Mouse (Mus musculus) limb, embryonic 11.5 days (tissue): ENCODE results near the gene Dnajc25. TPM values are rescaled to one million over a fixed set of nuclear protein-coding genes. Genes with fewer than 3 reads are reported as not detected.
A peak's percentile ranks its signal among the peaks of the same experiment; 100 is the strongest.

Experiments
- ATAC-seq: fragments of 200-750 bp; cut with Nextera tagmentation; 2 replicates; pipeline ENCODE4 v1.8.0; 2017; ENCODE audit warnings: low read depth; ENCODE audit not compliant: insufficient number of reproducible peaks, low FRiP score, low TSS enrichment
- DNase-seq: peaks from one replicate; pipeline ENCODE4 v3.0.0-alpha.2; 2015; ENCODE audit warnings: low spot score
- H3K27ac ChIP-seq: fragments of 300-500 bp; sonication (generic); replicated peaks from 2 replicates; pipeline ENCODE4 v1.5.1; 2014; ENCODE audit warnings: low read depth, mild to moderate bottlenecking, low read length
- H3K27me3 ChIP-seq: fragments of 300-500 bp; sonication (generic); 2 replicates; pipeline ENCODE4 v1.6.1; 2014; ENCODE audit warnings: mild to moderate bottlenecking, low read length, mixed read lengths; ENCODE audit not compliant: control insufficient read depth, insufficient read depth
- H3K36me3 ChIP-seq: fragments of 300-500 bp; sonication (generic); 2 replicates; pipeline ENCODE4 v1.6.1; 2014; ENCODE audit warnings: mild to moderate bottlenecking, low read length, moderate library complexity, mixed read lengths; ENCODE audit not compliant: control insufficient read depth, insufficient read depth
- H3K4me1 ChIP-seq: fragments of 300-500 bp; sonication (generic); 2 replicates; pipeline ENCODE4 v1.6.1; 2014; ENCODE audit warnings: low read length, mixed read lengths; ENCODE audit not compliant: control insufficient read depth, insufficient read depth
- H3K4me2 ChIP-seq: fragments of 300-500 bp; sonication (generic); 2 replicates; pipeline ENCODE4 v1.6.1; 2014; ENCODE audit warnings: low read depth, mild to moderate bottlenecking, moderate library complexity; ENCODE audit not compliant: severe bottlenecking
- H3K4me3 ChIP-seq: fragments of 300-500 bp; sonication (generic); 2 replicates; pipeline ENCODE4 v1.5.1; 2014; ENCODE audit warnings: low read depth, low read length
- H3K9ac ChIP-seq: fragments of 300-500 bp; sonication (generic); 2 replicates; pipeline ENCODE4 v1.6.1; 2014; ENCODE audit warnings: mild to moderate bottlenecking, low read length
- H3K9me3 ChIP-seq: fragments of 300-500 bp; sonication (generic); 2 replicates; pipeline ENCODE4 v1.6.1; 2016; ENCODE audit warnings: low read length; ENCODE audit not compliant: control insufficient read depth
- WGBS: fragments of 180-500 bp; shearing (Covaris S2); extraction: QIAGEN DNeasy Blood & Tissue Kit; methylation state at CpG from one replicate; pipeline ENCODE4 v1.1.7; 2014; 5-methylcytosine and 5-hydroxymethylcytosine counted together
- polyA plus RNA-seq: library from polyadenylated mRNA; unstranded; fragments of >200 nt; fragmentation: Nextera tagmentation; extraction: Ambion mirVana; gene quantifications from 2 replicates; pipeline ENCODE4 v1.2.1, GENCODE M21; 2014

Dnajc25 gene
- polyA plus RNA-seq, 1 experiment from 2014 or later, result 7.4 TPM

DNA sequence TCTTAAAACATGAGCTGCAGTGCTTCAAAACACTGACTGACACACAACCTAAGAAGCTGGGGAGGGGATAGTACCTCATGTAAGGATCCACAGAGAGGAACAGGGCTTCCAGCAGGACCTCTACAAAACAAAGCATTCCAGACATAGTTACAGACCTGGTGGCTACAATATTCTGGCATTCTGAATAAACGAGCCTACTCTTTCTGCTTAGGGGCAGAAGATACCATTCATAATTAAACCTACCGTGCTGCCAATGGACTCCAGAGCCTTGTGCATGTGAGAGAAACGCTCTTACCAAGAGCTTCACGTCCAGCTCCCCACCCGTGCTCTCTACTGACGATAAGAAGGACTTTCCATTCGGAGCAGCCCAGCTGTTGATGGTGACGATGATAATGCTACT, 12.1 kb upstream of the Dnajc25 start:
- H3K36me3 ChIP-seq, result no peaks in the 10 kb centered on the region
- no peak for DNase-seq
- H3K27ac ChIP-seq, result no peak overlapping the region
- WGBS, result 80% methylated on average over 8 of the region's 8 CpGs
- no peaks in the 10 kb centered on the region for H3K9me3 ChIP-seq
- H3K9ac ChIP-seq, result no peak overlapping the region
- peaks cover 2% of the 10 kb centered on the region; the same call in 1 of the 2 replicates for H3K4me1 ChIP-seq
- no peak overlapping the region for H3K4me3 ChIP-seq
- no peaks in the 10 kb centered on the region for H3K27me3 ChIP-seq
- no peak overlapping the region for H3K4me2 ChIP-seq
- ATAC-seq, result no peak

DNA sequence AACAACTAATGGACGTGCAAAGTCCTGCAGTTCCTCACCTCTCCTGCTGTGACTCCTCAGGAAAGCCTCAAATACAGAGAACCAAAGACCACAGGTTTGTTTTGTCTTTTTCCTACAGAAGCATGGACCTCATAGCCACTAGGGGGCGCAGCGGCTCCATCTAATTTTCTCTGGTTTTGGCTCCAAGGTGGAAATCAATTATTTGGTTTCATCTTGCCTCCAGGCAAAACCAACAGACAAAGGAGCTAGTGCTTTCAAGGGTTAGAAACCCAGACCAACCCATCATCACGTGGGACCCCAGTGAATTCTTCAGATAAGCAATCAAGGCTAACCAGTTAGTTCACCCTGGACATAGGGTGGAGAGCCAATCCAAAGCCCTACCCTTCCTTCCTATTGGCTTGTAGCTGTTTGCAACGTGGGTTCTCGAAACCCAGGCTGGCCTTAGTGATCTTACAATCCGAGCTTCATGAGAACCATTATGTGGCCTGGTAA, 9.7 kb upstream of the Dnajc25 start:
- no peak overlapping the region for H3K9ac ChIP-seq
- peaks cover 2% of the 10 kb centered on the region; the same call in 1 of the 2 replicates for H3K4me1 ChIP-seq
- WGBS, result 30% methylated on average over 7 of the region's 7 CpGs
- H3K4me2 ChIP-seq, result no peak overlapping the region
- ATAC-seq (no peak), DNase-seq (peak; percentile 90)
- no peaks in the 10 kb centered on the region for H3K36me3 ChIP-seq
- no peaks in the 10 kb centered on the region for H3K9me3 ChIP-seq
- no peaks in the 10 kb centered on the region for H3K27me3 ChIP-seq
- no peak overlapping the region for H3K4me3 ChIP-seq
- H3K27ac ChIP-seq, result no peak overlapping the region

DNA sequence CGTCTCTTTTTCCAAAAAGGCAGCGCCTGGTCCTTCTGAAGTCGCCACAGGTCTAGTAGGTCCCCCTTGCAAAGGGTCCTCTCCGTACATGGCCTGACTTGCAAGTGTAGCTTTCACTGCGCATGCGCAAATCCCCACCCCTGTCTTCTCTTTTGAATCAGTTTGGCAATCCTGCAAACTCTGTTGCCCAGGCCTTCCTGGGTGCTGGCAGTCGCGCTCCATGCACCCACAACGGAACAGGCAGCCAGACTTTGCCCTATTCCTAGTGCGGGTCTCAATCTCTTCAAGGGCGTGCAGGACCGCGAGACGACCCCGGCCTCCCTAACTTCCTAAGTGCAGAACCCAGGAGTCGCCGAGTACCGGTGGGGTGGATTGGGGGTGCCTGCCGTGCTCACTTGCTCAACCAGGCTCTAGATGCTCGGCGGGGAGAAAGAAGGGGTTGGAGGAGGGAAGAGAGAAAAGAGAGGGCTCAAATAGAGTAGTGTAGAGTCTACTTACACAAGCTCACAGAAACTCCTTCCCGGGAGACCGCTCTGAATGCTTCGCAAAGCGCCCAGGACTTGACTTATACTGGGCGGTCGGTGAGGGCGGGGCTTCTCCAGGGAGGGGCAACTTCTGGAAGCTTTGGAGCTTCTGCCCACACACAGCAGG, 8.2 kb upstream of the Dnajc25 start, which contains the start of gene Ptgr1:
Ptgr1 (minus strand) TSS at position 580 of the 651 bp plus-strand sequence.
- no peaks in the 10 kb centered on the region for H3K9me3 ChIP-seq
- H3K4me2 ChIP-seq, result peak within 1 kb of the TSS; percentile 62
- H3K27ac ChIP-seq, result no peak within 1 kb of the TSS
- WGBS, result 1% methylated on average over 28 of the region's 28 CpGs
- peak within 1 kb of the TSS; percentile 64 for H3K9ac ChIP-seq
- ATAC-seq, result peak; percentile 54
- peaks cover 2% of the 10 kb centered on the region; the same call in 1 of the 2 replicates for H3K4me1 ChIP-seq
- no peaks in the 10 kb centered on the region for H3K36me3 ChIP-seq
- H3K27me3 ChIP-seq, result no peaks in the 10 kb centered on the region
- peak within 1 kb of the TSS; percentile 48 for H3K4me3 ChIP-seq
- DNase-seq, result peak; percentile 89

DNA sequence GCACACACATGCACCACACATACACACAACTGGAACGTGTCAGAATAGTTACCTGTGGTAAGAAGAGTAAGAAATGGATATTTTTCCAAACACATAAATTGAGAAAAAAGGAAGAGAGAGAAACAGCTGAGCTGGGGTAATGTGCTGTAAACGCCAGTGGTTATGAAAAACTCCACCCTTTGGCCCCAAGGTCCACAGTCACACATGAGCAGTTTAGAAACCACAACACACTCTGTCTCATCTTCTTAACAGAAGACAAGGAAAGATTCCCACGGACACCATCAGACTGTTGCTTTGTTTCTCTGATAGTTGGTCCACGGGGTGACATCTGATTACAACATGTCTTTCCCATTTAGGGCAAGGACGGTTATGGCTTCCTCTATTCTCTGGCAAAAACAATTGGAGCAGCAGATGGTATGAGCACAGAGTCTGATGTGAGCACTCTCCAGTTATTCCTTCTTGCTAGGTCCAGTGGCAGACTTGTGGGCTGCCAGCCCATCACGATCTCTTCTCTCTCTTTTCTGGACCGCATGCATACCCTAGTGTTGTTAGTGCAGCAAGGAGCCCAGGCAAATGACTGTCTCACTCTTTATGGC, 5.5 kb upstream of the Dnajc25 start:
- ATAC-seq (no peak), DNase-seq (no peak)
- no peak overlapping the region for H3K4me2 ChIP-seq
- 87% methylated on average over 7 of the region's 7 CpGs for WGBS
- no peaks in the 10 kb centered on the region for H3K27me3 ChIP-seq
- H3K4me3 ChIP-seq, result no peak overlapping the region
- H3K9ac ChIP-seq, result no peak overlapping the region
- H3K36me3 ChIP-seq, result no peaks in the 10 kb centered on the region
- no peak overlapping the region for H3K27ac ChIP-seq
- H3K4me1 ChIP-seq, result peaks cover 2% of the 10 kb centered on the region; the same call in 1 of the 2 replicates
- no peaks in the 10 kb centered on the region for H3K9me3 ChIP-seq

DNA sequence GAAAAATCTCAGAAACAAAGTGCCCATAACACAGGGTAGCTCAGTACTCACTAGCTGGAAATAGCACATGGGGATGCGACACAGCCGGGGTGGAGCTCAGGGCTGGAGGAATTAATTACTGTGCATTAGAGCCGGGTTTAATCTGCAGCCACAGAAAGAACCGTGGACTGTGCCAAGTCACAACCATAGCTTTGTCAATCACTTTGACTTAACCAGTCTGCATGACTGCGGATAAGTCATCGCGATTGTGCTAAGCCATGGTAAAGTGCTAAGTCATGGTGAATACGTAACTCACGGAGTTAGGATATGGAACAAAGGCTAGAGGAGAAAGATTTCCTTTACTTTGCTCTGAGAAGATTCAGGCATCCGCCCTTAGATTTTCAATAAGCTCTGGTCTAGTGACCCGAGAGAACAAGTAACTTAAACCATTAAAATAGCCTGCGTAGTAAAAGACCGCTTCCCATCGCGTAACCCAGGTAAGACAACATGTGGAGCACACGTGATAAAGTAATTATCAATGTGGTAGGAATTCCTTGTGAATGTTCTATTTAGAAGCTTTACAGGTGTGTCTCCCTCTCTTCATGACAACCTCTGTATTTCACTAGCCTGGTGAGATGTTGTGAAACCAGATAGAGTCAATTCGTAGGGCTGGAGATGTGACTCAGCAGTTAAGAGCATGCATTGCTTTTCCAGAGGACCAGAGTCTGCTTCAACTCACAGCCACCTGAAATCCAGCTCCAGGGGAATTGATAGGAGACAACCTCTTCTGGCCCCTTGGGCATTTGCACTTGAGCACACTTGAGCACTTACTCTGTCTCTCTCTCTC, 4.0 kb upstream of the Dnajc25 start:
- WGBS, result 86% methylated on average over 17 of the region's 17 CpGs
- H3K27me3 ChIP-seq, result no peaks in the 10 kb centered on the region
- no peak overlapping the region for H3K4me2 ChIP-seq
- DNase-seq (no peak), ATAC-seq (no peak)
- no peak overlapping the region for H3K27ac ChIP-seq
- H3K36me3 ChIP-seq, result no peaks in the 10 kb centered on the region
- H3K9ac ChIP-seq, result no peak overlapping the region
- H3K9me3 ChIP-seq, result no peaks in the 10 kb centered on the region
- no peak overlapping the region for H3K4me3 ChIP-seq
- peaks cover 3% of the 10 kb centered on the region for H3K4me1 ChIP-seq

DNA sequence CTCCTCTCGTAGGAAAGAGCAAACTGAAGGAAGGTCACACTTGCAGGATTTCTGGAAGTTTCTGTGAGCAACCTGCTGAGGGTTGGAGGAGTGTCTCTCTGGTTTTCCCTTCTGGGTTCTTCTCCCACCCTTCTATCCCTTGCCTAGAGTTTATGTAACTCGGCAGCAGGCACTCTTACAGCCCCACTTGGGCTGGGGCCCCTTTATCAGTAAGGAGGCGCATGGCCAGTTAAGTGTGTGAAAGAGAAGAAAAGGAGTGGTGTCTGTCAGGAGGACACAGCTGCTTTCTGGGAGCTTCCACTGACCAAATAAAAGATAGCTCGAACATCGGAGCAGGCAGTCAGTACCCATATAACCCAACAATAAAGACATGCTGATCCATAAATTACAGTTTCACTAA, 2.7 kb upstream of the Dnajc25 start:
- no peak overlapping the region for H3K4me3 ChIP-seq
- no peak for ATAC-seq
- no peaks in the 10 kb centered on the region for H3K36me3 ChIP-seq
- H3K4me1 ChIP-seq, result peaks cover 3% of the 10 kb centered on the region
- H3K9ac ChIP-seq, result no peak overlapping the region
- WGBS, result 80% methylated on average over 5 of the region's 5 CpGs
- no peaks in the 10 kb centered on the region for H3K27me3 ChIP-seq
- DNase-seq, result no peak
- no peak overlapping the region for H3K4me2 ChIP-seq
- no peaks in the 10 kb centered on the region for H3K9me3 ChIP-seq
- H3K27ac ChIP-seq, result no peak overlapping the region

DNA sequence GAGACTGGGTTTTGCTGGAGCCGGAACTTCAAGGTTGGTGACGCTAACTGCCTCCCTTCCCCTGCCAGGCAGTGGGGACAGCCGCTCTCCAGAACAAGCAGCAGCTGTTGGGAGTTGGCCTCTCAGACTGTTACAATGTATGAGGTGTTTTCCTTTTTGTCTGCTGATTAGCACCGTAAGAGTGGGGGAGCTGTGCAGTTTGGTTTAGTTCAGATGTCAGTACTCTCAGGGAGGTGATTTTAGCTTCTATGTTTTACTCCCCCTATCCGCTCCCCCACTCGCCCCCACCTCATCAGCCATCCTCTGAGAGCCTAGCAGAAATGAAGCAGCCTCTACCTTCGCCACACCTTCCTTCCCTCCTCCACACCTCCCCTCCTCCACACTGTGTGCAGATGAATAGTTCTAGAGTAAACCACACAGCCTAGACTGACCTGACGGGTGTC, 410 bp downstream of the Dnajc25 start:
- Histone ChIP-seq H3K4me2 (no peak overlapping the region), H3K9ac (no peak overlapping the region), H3K27ac (no peak overlapping the region), H3K4me3 (no peak overlapping the region), H3K27me3 (no peaks in the 10 kb centered on the region), H3K4me1 (peaks cover 5% of the 10 kb centered on the region; the same call in 1 of the 2 replicates), H3K36me3 (no peaks in the 10 kb centered on the region), H3K9me3 (no peaks in the 10 kb centered on the region)
- ATAC-seq (no peak), DNase-seq (no peak)
- WGBS, result 67% methylated on average over 8 of the region's 8 CpGs

DNA sequence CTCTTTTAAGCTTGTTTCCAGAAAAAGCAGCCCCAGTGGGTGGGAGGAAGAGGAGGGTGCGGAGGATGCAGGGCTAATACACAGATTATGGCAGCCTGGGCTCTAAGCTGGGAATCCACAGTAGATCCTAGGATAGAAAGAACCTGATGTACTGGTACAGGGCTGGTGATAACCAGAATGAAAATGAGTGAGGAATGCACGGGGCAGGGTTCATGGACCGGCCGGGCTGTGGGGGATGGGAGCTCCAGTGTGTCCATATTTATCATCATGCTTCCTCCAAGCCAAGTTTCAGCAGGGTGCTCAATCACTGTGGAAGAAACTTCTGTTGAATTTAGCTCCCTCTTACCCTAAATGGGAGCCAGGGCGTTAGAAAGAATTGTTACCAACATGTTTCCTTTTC, 2.2 kb downstream of the Dnajc25 start:
- no peak for ATAC-seq
- Histone ChIP-seq H3K9me3 (no peaks in the 10 kb centered on the region), H3K9ac (no peak overlapping the region), H3K27ac (no peak overlapping the region), H3K4me3 (no peak overlapping the region), H3K4me1 (peaks cover 5% of the 10 kb centered on the region; the same call in 1 of the 2 replicates), H3K27me3 (no peaks in the 10 kb centered on the region), H3K4me2 (no peak overlapping the region), H3K36me3 (no peaks in the 10 kb centered on the region)
- DNase-seq, result no peak
- 76% methylated on average over 5 of the region's 5 CpGs for WGBS
